Comparison of ENCODE assay signal across 13 mouse cellular contexts in the genomic region with DNA sequence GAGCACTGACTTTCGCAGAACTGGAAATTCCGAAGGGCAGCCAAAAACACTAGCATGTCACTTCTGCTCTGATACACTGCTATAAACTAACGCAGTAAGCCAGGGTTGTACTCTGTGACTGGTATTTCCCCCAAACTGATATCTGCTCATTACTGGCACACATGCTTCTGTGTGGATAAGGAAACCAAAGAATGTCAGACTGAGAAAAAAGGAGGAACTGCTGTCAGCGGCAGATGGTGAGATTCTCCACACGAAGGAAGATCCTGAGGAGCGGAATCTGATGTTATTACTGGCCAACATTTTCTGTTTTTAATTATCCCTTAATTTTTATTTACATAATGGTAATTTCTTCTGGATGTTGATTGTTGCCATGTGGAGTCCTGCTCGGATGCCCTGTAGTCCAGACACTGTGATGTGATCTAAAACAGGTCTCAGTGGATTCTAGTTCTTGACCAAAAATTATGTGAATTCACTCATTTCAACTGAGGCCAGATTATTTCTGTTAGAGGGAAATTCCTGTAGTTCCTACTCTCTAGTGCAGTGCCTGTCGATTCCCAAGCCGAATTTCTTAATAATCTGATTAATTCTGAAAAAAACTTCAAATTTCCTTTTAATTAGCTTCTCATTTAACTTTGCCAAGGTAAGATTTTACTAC.
DNase-seq lines count a peak whose midpoint lies in the region; ATAC-seq and TF ChIP-seq lines count a peak whose summit lies in the region.
"Had no signal": no experiment of that assay in that cellular context is flagged by ENCODE, and none has a peak within 500 bp of the region (broad histone marks: within the 10 kb centered on the region; RNA-seq: fewer than 3 reads in every experiment).

No protein-coding gene starts in this region.

- no peak overlapping the region for H3K4me3 ChIP-seq in lung, postnatal 0 days (ENCODE audit: low read depth, low read length)
- no peak overlapping the region for H3K4me3 ChIP-seq in forebrain, embryonic 16.5 days (replicated peaks; ENCODE audit: low read length)
- H3K4me3 ChIP-seq in intestine, embryonic 15.5 days (replicated peaks): no peak overlapping the region
- H3K4me3 ChIP-seq: limb, embryonic 12.5 days; neural tube, embryonic 12.5 days; stomach, embryonic 15.5 days had no signal

- no peaks in the 10 kb centered on the region; the same call in 1 of the 2 replicates for H3K4me1 ChIP-seq in lung, postnatal 0 days (ENCODE audit: insufficient read depth, low read depth, low read length)
- H3K4me1 ChIP-seq in forebrain, embryonic 16.5 days (replicated peaks; ENCODE audit: control insufficient read depth, insufficient read depth, low read length): 0 out of 2 replicates have a peak, but pooled peaks cover 5% of the 10 kb centered on the region
- no peaks in the 10 kb centered on the region for H3K4me1 ChIP-seq in intestine, embryonic 15.5 days (replicated peaks)
- H3K4me1 ChIP-seq: limb, embryonic 12.5 days; neural tube, embryonic 12.5 days; stomach, embryonic 15.5 days had no signal

- peak; percentile 19; the same call in 1 of the 2 replicates for ATAC-seq in lung, postnatal 0 days
- ATAC-seq in forebrain, embryonic 16.5 days: peak; percentile 85
- ATAC-seq in intestine, embryonic 15.5 days: no peak
- ATAC-seq: inflammation-experienced regulatory T-cells, adult 6 months had no signal

- 51% methylated on average over 9 of the region's 9 CpGs for WGBS in lung, postnatal 0 days
- WGBS in forebrain, embryonic 16.5 days: 63% methylated on average over 9 of the region's 9 CpGs
- WGBS in intestine, embryonic 15.5 days: 61% methylated on average over 9 of the region's 9 CpGs

- no peaks in the 10 kb centered on the region for H3K36me3 ChIP-seq in lung, postnatal 0 days (ENCODE audit: insufficient read depth, low read length)
- H3K36me3 ChIP-seq in forebrain, embryonic 16.5 days (ENCODE audit: control insufficient read depth, insufficient read depth): no peaks in the 10 kb centered on the region
- no peaks in the 10 kb centered on the region for H3K36me3 ChIP-seq in intestine, embryonic 15.5 days
- H3K36me3 ChIP-seq: limb, embryonic 12.5 days; neural tube, embryonic 12.5 days; stomach, embryonic 15.5 days had no signal

- H3K27ac ChIP-seq in lung, postnatal 0 days (ENCODE audit: low read length): no peak overlapping the region
- H3K27ac ChIP-seq in forebrain, embryonic 16.5 days (ENCODE audit: low read length): 0 out of 2 replicates have a peak overlapping the region, but pooled peaks have one; percentile 12
- H3K27ac ChIP-seq in intestine, embryonic 15.5 days: no peak overlapping the region
- H3K27ac ChIP-seq: limb, embryonic 12.5 days; neural tube, embryonic 12.5 days; stomach, embryonic 15.5 days had no signal

- H3K9me3 ChIP-seq in lung, postnatal 0 days (ENCODE audit: low read length): no peaks in the 10 kb centered on the region
- no peaks in the 10 kb centered on the region for H3K9me3 ChIP-seq in forebrain, embryonic 16.5 days (ENCODE audit: control insufficient read depth, low read length)
- no peaks in the 10 kb centered on the region for H3K9me3 ChIP-seq in intestine, embryonic 15.5 days
- H3K9me3 ChIP-seq: limb, embryonic 12.5 days; neural tube, embryonic 12.5 days; stomach, embryonic 15.5 days had no signal

- H3K27me3 ChIP-seq in lung, postnatal 0 days (replicated peaks; ENCODE audit: insufficient read depth, low read length): no peaks in the 10 kb centered on the region
- H3K27me3 ChIP-seq in forebrain, embryonic 16.5 days (replicated peaks; ENCODE audit: control insufficient read depth, insufficient read depth, low read length): no peaks in the 10 kb centered on the region
- no peaks in the 10 kb centered on the region for H3K27me3 ChIP-seq in intestine, embryonic 15.5 days (replicated peaks)
- H3K27me3 ChIP-seq: limb, embryonic 12.5 days; neural tube, embryonic 12.5 days; stomach, embryonic 15.5 days had no signal

- TF ChIP-seq CTCF in lung, postnatal 0 days (IDR thresholded peaks at IDR 0.05): no peak

- H3K4me2 ChIP-seq in lung, postnatal 0 days (replicated peaks; ENCODE audit: low read depth, low read length): 0 out of 2 replicates have a peak overlapping the region, but pooled peaks have one; percentile 11
- 0 out of 2 replicates have a peak overlapping the region, but pooled peaks have one; percentile 14 for H3K4me2 ChIP-seq in forebrain, embryonic 16.5 days (ENCODE audit: low read length)
- no peak overlapping the region for H3K4me2 ChIP-seq in intestine, embryonic 15.5 days (replicated peaks)
- H3K4me2 ChIP-seq: limb, embryonic 12.5 days; midbrain, embryonic 11.5 days; neural tube, embryonic 12.5 days; stomach, embryonic 15.5 days had no signal

- H3K9ac ChIP-seq in lung, postnatal 0 days (replicated peaks; ENCODE audit: low read depth): no peak overlapping the region
- H3K9ac ChIP-seq in forebrain, embryonic 16.5 days (replicated peaks; ENCODE audit: low read depth, low read length): no peak overlapping the region
- H3K9ac ChIP-seq in intestine, embryonic 15.5 days: no peak overlapping the region
- H3K9ac ChIP-seq: limb, embryonic 12.5 days; neural tube, embryonic 12.5 days; stomach, embryonic 15.5 days had no signal

- DNase-seq in heart, adult 18-20 months: peak; percentile 24 to 29
- no peak for DNase-seq in heart, adult 9 months (ENCODE audit: low spot score in 2 of 2)
- DNase-seq in lung, postnatal 0 days (ENCODE audit: low spot score): peak; percentile 48
- no peak for DNase-seq in lung, adult 18-20 months
- DNase-seq in frontal cortex, postnatal 25 days (ENCODE audit: low spot score in 2 of 2): no peak
- DNase-seq: gastrocnemius, postnatal 25 days had no signal

- no peak for TF ChIP-seq EP300 in lung, postnatal 0 days (IDR thresholded peaks at IDR 0.05)

Comparison
In these comparisons a context has a peak if more than half of its experiments do, and no peak if none do; other contexts are left out.
1. DNase-seq: peak in heart, adult 18-20 months (2 of 2) and lung, postnatal 0 days (single experiment); none in heart, adult 9 months (0 of 2), lung, adult 18-20 months (0 of 2) and frontal cortex, postnatal 25 days (0 of 2).